Mouse (Mus musculus) spleen, embryonic (tissue): ENCODE data around the gene Vmn1r35.
"Not testable (repeated sequence)": the region's sequence is repeated elsewhere in the genome, so short reads cannot be mapped to it uniquely, and the experiment has no call there.

ENCODE experiments used
- CTCF ChIA-PET: fragments of 350-600 bp; sonication (Branson Sonifier 250); formaldehyde crosslinking; loops from one replicate; lab custom pipeline; 2022; lab: Charles Lee

The Vmn1r35 gene

DNA sequence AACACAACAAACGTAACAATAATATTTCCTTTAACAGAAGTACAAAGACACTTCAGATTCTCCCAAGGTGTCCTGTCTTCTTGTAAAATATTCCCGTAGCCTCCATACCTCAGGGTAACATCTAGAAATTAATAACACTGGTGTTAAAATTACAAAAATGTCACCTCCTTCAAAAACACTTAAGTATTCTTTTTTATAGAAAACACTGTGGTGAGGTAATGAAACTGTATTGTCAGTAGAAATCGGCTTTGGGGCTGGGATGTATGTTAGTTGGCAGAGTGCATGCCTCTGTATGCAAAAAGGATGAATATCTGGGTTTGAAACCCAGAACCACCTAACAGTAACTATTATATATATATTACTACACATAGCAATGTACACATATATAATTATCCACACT lies at the start of gene Vmn1r35:
Gene Vmn1r35, minus strand, starts transcription at position 101 of the 400 bp plus-strand sequence.
- CTCF ChIA-PET: no interaction called here

DNA sequence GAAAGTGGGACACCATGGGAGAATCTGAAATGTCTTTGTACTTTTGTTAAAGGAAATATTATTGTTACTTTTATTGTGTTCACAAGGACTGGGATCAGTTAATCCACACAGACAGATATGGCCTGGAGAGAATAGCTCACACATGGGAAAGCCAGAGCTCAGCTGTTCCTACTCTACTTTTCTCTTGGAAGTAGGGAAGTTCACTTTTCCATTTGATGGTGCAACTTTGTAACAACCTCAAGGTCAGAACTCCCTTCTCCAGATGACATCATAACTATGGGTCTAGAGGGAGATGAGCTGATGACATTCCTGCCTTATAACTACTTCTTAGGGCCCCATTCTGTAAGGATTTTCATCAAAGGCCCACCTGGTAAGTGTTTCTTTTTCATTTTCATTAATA lies 43.4 kb upstream of the Vmn1r35 start, which contains the start of gene Vmn1r37:
Gene Vmn1r37, plus strand, starts transcription at position 301 of the 400 bp plus-strand sequence.
- CTCF ChIA-PET: not testable (repeated sequence)

DNA sequence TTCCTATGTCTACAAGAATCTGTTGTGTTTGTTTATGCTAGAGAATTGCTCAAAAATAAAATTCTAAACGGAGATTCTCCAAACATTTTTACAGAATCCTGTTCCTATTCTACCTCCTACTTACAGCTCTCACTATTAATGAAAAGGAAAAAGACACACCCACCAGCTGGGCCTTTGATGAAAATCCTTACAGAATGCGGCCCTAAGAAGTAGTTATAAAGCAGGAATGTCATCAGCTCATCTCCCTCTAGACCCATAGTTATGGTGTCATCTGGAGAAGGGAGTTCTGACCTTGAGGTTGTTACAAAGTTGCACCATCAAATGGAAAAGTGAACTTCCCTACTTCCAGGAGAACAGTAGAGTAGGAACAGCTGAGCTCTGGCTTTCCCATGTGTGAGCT lies 33.4 kb upstream of the Vmn1r35 start, which contains the start of gene Vmn1r36:
Gene Vmn1r36, minus strand, starts transcription at position 101 of the 400 bp plus-strand sequence.
- CTCF ChIA-PET: not testable (repeated sequence)

DNA sequence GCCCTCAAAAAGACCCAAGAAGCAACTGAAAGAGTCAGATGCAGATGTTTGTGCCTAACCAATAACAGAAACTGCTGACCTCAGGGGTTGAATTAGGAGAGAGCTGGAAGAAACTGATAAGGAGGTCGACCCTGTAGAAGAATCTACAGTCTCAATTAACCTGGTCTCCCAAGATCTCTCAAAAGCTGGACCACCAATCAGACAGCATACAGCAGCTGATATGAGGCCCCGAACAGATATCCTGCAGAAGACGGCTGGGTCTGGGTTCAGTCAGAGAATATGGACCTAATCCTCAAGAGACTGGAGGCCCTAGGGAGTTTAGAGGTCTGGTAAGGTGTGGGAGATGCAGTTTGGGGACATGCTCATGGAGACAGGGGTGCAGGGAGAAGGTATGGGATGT lies 28.1 kb upstream of the Vmn1r35 start:
- CTCF ChIA-PET: no interaction called here

DNA sequence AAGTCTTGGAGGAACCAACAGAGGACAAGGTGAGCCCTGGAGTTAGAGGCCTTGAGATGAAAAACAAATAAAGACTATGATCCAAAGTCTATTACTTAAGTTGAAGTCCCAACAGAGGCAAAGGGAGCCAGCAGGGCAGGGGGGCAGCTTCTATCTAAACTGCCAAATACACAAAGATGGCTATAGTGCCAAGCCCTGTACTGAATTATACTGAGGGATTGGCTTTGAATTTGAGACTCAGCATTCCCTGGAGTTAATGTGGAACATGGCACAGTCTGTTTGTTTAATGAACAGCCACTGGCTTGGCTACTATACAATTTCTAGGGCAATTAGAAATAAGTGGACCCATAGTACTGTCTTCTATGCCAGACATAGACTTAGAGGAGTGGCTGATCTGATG lies 23.2 kb upstream of the Vmn1r35 start:
- CTCF ChIA-PET: no interaction called here

DNA sequence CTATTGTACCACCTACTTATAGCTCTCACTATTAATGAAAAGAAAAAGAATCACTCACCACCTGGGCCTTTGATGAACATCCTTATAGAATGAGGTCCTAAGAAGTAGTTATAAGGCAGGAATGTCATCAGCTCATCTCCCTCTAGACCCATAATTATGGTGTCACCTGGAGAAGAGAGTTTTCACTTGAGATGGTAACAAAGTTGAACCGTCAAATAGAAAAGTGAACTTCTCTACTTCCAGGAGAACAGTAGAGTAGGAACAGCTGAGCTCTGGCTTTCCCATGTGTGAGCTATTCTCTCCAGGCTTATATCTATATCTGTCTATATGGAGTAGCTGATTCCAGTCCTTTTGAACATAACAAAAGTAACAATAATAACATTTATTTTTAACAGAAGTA lies 41.9 kb downstream of the Vmn1r35 start, which contains the start of gene Vmn1r34:
Gene Vmn1r34, minus strand, starts transcription at position 101 of the 400 bp plus-strand sequence.
- CTCF ChIA-PET: no interaction called here
